Mouse (Mus musculus) liver, embryonic 14.5 days (tissue): ENCODE measurements around the gene Rab8b.

Source experiments
- CTCF ChIP-seq: IDR thresholded peaks from 2 replicates; pipeline ENCODE4 v1.5.1; 2016; ENCODE audit warnings: antibody characterized with exemption, low read depth, control low read depth
- EP300 ChIP-seq: IDR thresholded peaks from 2 replicates; pipeline ENCODE4 v1.6.1; 2016; ENCODE audit warnings: antibody characterized with exemption, low read depth

DNA sequence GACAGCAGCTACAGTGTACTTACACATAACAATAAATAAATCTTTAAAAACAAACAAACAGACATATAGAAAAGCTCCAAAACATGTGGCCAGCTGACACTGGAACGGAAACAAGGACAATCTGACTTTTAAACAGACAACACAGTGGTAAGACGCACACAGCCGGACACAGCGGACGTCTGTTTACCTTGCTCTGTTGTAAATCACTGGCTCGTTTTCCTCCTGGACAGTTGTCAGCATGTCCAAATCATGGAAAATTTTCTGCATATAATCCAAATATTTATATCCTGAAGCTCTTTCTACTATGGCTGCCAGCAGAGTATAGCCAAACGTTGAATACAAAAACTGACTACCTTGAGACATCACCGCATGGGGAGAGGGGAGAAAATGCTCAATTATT lies 48.0 kb upstream of the Rab8b start:
- TF ChIP-seq CTCF: no peak
- TF ChIP-seq EP300: no peak
